ENCODE assay signal across 8 mouse cellular contexts in genomic region chr4:59003806-59004200, GRCm38 (mm10). TPM values are rescaled to one million over a fixed set of nuclear protein-coding genes. Genes with fewer than 3 reads are reported as not detected.
DNase-seq lines count a peak whose midpoint lies in the region; ATAC-seq and TF ChIP-seq lines count a peak whose summit lies in the region.

No protein-coding gene starts in this region.

- H3K27ac ChIP-seq in liver, adult 2 months (replicated peaks; ENCODE audit: insufficient read depth, low read depth, low read length), result peak overlapping the region; percentile 96
- no peak overlapping the region for H3K27ac ChIP-seq in embryonic facial prominence, embryonic 15.5 days (replicated peaks)
- no peak overlapping the region for H3K27ac ChIP-seq in intestine, embryonic 16.5 days (ENCODE audit: low read length)
- no peak overlapping the region for H3K27ac ChIP-seq in neural tube, embryonic 12.5 days

- peak; percentile 94 for DNase-seq in liver, adult 2 months (ENCODE audit: extremely low read depth, low read depth, low spot score)
- DNase-seq in liver, result no peak
- no peak for DNase-seq in frontal cortex, adult 2 months (ENCODE audit: extremely low spot score in 1 of 2, low spot score in 1 of 2)
- DNase-seq in layer of hippocampus, adult 9-11 months, result no peak
- no peak for DNase-seq in spleen, adult 12 weeks (ENCODE audit: low spot score)

- peak overlapping the region; percentile 59 for H3K4me2 ChIP-seq in embryonic facial prominence, embryonic 15.5 days (replicated peaks)
- peak overlapping the region; percentile 87 for H3K4me2 ChIP-seq in intestine, embryonic 16.5 days (ENCODE audit: low read depth, low read length)
- H3K4me2 ChIP-seq in neural tube, embryonic 12.5 days (replicated peaks), result peak overlapping the region; percentile 70

- H3K9me3 ChIP-seq in embryonic facial prominence, embryonic 15.5 days (replicated peaks), result no peaks in the 10 kb centered on the region
- no peaks in the 10 kb centered on the region for H3K9me3 ChIP-seq in intestine, embryonic 16.5 days (ENCODE audit: control insufficient read depth, low read length)
- no peaks in the 10 kb centered on the region for H3K9me3 ChIP-seq in neural tube, embryonic 12.5 days

- peaks cover 26% of the 10 kb centered on the region; the same call in 1 of the 2 replicates for H3K79me2 ChIP-seq in liver, adult 2 months (ENCODE audit: control insufficient read depth, insufficient read depth, low read length)

- no peaks in the 10 kb centered on the region for H3K36me3 ChIP-seq in liver, adult 2 months (ENCODE audit: control insufficient read depth, insufficient read depth, low read length)
- H3K36me3 ChIP-seq in embryonic facial prominence, embryonic 15.5 days, result no peaks in the 10 kb centered on the region
- H3K36me3 ChIP-seq in intestine, embryonic 16.5 days (ENCODE audit: control insufficient read depth, insufficient read depth, low read length), result no peaks in the 10 kb centered on the region
- H3K36me3 ChIP-seq in neural tube, embryonic 12.5 days, result no peaks in the 10 kb centered on the region

- peak overlapping the region; percentile 62 for H3K4me3 ChIP-seq in liver, adult 2 months (ENCODE audit: insufficient read depth, low read depth, low read length)
- peak overlapping the region; percentile 80 for H3K4me3 ChIP-seq in embryonic facial prominence, embryonic 15.5 days (replicated peaks)
- H3K4me3 ChIP-seq in intestine, embryonic 16.5 days (ENCODE audit: low read length), result peak overlapping the region; percentile 99
- peak overlapping the region; percentile 93 for H3K4me3 ChIP-seq in neural tube, embryonic 12.5 days

- no peak for ATAC-seq in embryonic facial prominence, embryonic 15.5 days (ENCODE audit: insufficient number of reproducible peaks, low FRiP score, low TSS enrichment, low read depth)
- no peak for ATAC-seq in intestine, embryonic 16.5 days
- no peak for ATAC-seq in neural tube, embryonic 12.5 days (ENCODE audit: low FRiP score, low read depth)

- peak overlapping the region; percentile 97 for H3K9ac ChIP-seq in liver, adult 2 months (ENCODE audit: low read depth, low read length)
- H3K9ac ChIP-seq in embryonic facial prominence, embryonic 15.5 days, result peak overlapping the region; percentile 91
- peak overlapping the region; percentile 96 for H3K9ac ChIP-seq in intestine, embryonic 16.5 days (ENCODE audit: low read depth, low read length)
- H3K9ac ChIP-seq in neural tube, embryonic 12.5 days, result peak overlapping the region; percentile 95

- WGBS in liver, adult 2 months, result 6% methylated on average over 7 of the region's 7 CpGs
- WGBS in embryonic facial prominence, embryonic 15.5 days, result 27% methylated on average over 7 of the region's 7 CpGs
- 19% methylated on average over 7 of the region's 7 CpGs for WGBS in intestine, embryonic 16.5 days
- WGBS in neural tube, embryonic 12.5 days, result 38% methylated on average over 7 of the region's 7 CpGs

- H3K4me1 ChIP-seq in liver, adult 2 months (ENCODE audit: control insufficient read depth, insufficient read depth, low read length), result peaks cover 26% of the 10 kb centered on the region
- peaks cover 43% of the 10 kb centered on the region for H3K4me1 ChIP-seq in embryonic facial prominence, embryonic 15.5 days
- H3K4me1 ChIP-seq in intestine, embryonic 16.5 days (ENCODE audit: control insufficient read depth, insufficient read depth, low read length), result peaks cover 14% of the 10 kb centered on the region
- H3K4me1 ChIP-seq in neural tube, embryonic 12.5 days, result peaks cover 30% of the 10 kb centered on the region

- TF ChIP-seq CTCF in liver, adult 2 months (IDR thresholded peaks at IDR 0.05; ENCODE audit: low read depth, low read length), result no peak

- TF ChIP-seq POLR2A in liver, adult 2 months (IDR thresholded peaks at IDR 0.05; ENCODE audit: extremely low read depth, insufficient read depth, low read length), result no peak

- no peaks in the 10 kb centered on the region for H3K27me3 ChIP-seq in liver, adult 2 months (ENCODE audit: control insufficient read depth, insufficient read depth, low read length)
- no peaks in the 10 kb centered on the region for H3K27me3 ChIP-seq in embryonic facial prominence, embryonic 15.5 days
- H3K27me3 ChIP-seq in intestine, embryonic 16.5 days (replicated peaks; ENCODE audit: control insufficient read depth, insufficient read depth, low read length), result no peaks in the 10 kb centered on the region
- H3K27me3 ChIP-seq in neural tube, embryonic 12.5 days (replicated peaks), result no peaks in the 10 kb centered on the region

RNA-seq across cellular contexts. Expression of gene Gm20503, which starts 0.8 kb away (rescaled TPM):
- 0.60 TPM in 1 of 2 replicates, not detected in the other for total RNA-seq in liver, adult 2 months (2014; rRNA removed)
- polyA plus RNA-seq in liver, adult 2 months (2012; rRNA removed), result not detected in 2 replicates
- 17.7 and 23.8 TPM in 2 replicates for polyA plus RNA-seq in embryonic facial prominence, embryonic 15.5 days (2015; fragmentation: Nextera tagmentation; extraction: Ambion mirVana)
- polyA plus RNA-seq in intestine, embryonic 16.5 days (2015; fragmentation: Nextera tagmentation; extraction: Ambion mirVana), result 9.3 and 10.8 TPM in 2 replicates
- polyA plus RNA-seq in neural tube, embryonic 12.5 days (2016; fragmentation: Nextera tagmentation; extraction: Ambion mirVana), result 10.0 and 10.4 TPM in 2 replicates
- polyA plus RNA-seq in frontal cortex, adult 2 months (2012; rRNA removed), result 0.10 TPM in 1 of 2 replicates, not detected in the other

RNA-seq across cellular contexts. Expression of gene Dnajc25, which starts 8.9 kb away (rescaled TPM):
- total RNA-seq in liver, adult 2 months (2014; rRNA removed), result 10.8 and 11.8 TPM in 2 replicates
- polyA plus RNA-seq in liver, adult 2 months (2012; rRNA removed), result 7.5 and 7.9 TPM in 2 replicates
- 14.2 and 16.2 TPM in 2 replicates for polyA plus RNA-seq in embryonic facial prominence, embryonic 15.5 days (2015; fragmentation: Nextera tagmentation; extraction: Ambion mirVana)
- polyA plus RNA-seq in intestine, embryonic 16.5 days (2015; fragmentation: Nextera tagmentation; extraction: Ambion mirVana), result 5.6 and 8.3 TPM in 2 replicates
- 5.9 and 8.1 TPM in 2 replicates for polyA plus RNA-seq in neural tube, embryonic 12.5 days (2016; fragmentation: Nextera tagmentation; extraction: Ambion mirVana)
- 4.1 and 4.2 TPM in 2 replicates for polyA plus RNA-seq in frontal cortex, adult 2 months (2012; rRNA removed)

RNA-seq across cellular contexts. Expression of gene Ptgr1, which starts 16.9 kb away (rescaled TPM):
- 3.2 and 4.1 TPM in 2 replicates for total RNA-seq in liver, adult 2 months (2014; rRNA removed)
- polyA plus RNA-seq in liver, adult 2 months (2012; rRNA removed), result 0.76 and 1.4 TPM in 2 replicates
- 28.1 and 29.3 TPM in 2 replicates for polyA plus RNA-seq in embryonic facial prominence, embryonic 15.5 days (2015; fragmentation: Nextera tagmentation; extraction: Ambion mirVana)
- polyA plus RNA-seq in intestine, embryonic 16.5 days (2015; fragmentation: Nextera tagmentation; extraction: Ambion mirVana), result 44.9 and 45.5 TPM in 2 replicates
- 10.8 and 12.1 TPM in 2 replicates for polyA plus RNA-seq in neural tube, embryonic 12.5 days (2016; fragmentation: Nextera tagmentation; extraction: Ambion mirVana)
- polyA plus RNA-seq in frontal cortex, adult 2 months (2012; rRNA removed), result 1.1 and 1.3 TPM in 2 replicates

RNA-seq across cellular contexts. Expression of gene Gng10, which starts 31.1 kb away (rescaled TPM):
- total RNA-seq in liver, adult 2 months (2014; rRNA removed), result 10.1 and 14.7 TPM in 2 replicates
- 5.5 and 6.0 TPM in 2 replicates for polyA plus RNA-seq in liver, adult 2 months (2012; rRNA removed)
- polyA plus RNA-seq in embryonic facial prominence, embryonic 15.5 days (2015; fragmentation: Nextera tagmentation; extraction: Ambion mirVana), result 121 and 132 TPM in 2 replicates
- 76.5 and 86.1 TPM in 2 replicates for polyA plus RNA-seq in intestine, embryonic 16.5 days (2015; fragmentation: Nextera tagmentation; extraction: Ambion mirVana)
- 102 and 104 TPM in 2 replicates for polyA plus RNA-seq in neural tube, embryonic 12.5 days (2016; fragmentation: Nextera tagmentation; extraction: Ambion mirVana)
- polyA plus RNA-seq in frontal cortex, adult 2 months (2012; rRNA removed), result 69.4 and 69.7 TPM in 2 replicates
